Mouse (Mus musculus) liver, embryonic 13.5 days (tissue): Measurements from ENCODE around the gene Kdm1b. TPM values are rescaled to one million over a fixed set of nuclear protein-coding genes. Genes with fewer than 3 reads are reported as not detected.

Source experiments
- ATAC-seq: fragments of 200-750 bp; cut with Nextera tagmentation; 2 replicates; pipeline ENCODE4 v1.8.0; 2017; ENCODE audit warnings: low read depth, mild to moderate bottlenecking, moderate number of reproducible peaks, moderate library complexity
- DNase-seq: peaks from one replicate; pipeline ENCODE4 v3.0.0; 2022
- H3K27ac ChIP-seq: fragments of 300-500 bp; sonication (generic); 2 replicates; pipeline ENCODE4 v1.5.1; 2015; ENCODE audit warnings: moderate library complexity, mild to moderate bottlenecking, inconsistent platforms
- H3K27me3 ChIP-seq: fragments of 300-500 bp; sonication (generic); 2 replicates; pipeline ENCODE4 v1.6.1; 2015; ENCODE audit warnings: mild to moderate bottlenecking, inconsistent platforms
- H3K36me3 ChIP-seq: fragments of 300-500 bp; sonication (generic); 2 replicates; pipeline ENCODE4 v1.6.1; 2015; ENCODE audit warnings: mild to moderate bottlenecking, inconsistent platforms
- H3K4me1 ChIP-seq: fragments of 300-500 bp; sonication (generic); replicated peaks from 2 replicates; pipeline ENCODE4 v1.6.1; 2015; ENCODE audit warnings: inconsistent platforms
- H3K4me2 ChIP-seq: fragments of 300-500 bp; sonication (generic); 2 replicates; pipeline ENCODE4 v1.6.1; 2015; ENCODE audit warnings: inconsistent platforms, mild to moderate bottlenecking, moderate library complexity
- H3K4me3 ChIP-seq: fragments of 300-500 bp; sonication (generic); replicated peaks from 2 replicates; pipeline ENCODE4 v1.5.1; 2015; ENCODE audit warnings: mild to moderate bottlenecking, inconsistent platforms
- H3K9ac ChIP-seq: fragments of 300-500 bp; sonication (generic); 2 replicates; pipeline ENCODE4 v1.6.1; 2015; ENCODE audit warnings: mild to moderate bottlenecking, inconsistent platforms
- H3K9me3 ChIP-seq: fragments of 300-500 bp; sonication (generic); replicated peaks from 2 replicates; pipeline ENCODE4 v1.6.1; 2016; ENCODE audit warnings: inconsistent platforms
- WGBS: fragments of 180-500 bp; shearing (Covaris S2); methylation state at CpG from one replicate; pipeline ENCODE4 v1.1.7; 2015; ENCODE audit not compliant: insufficient replicate concordance; 5-methylcytosine and 5-hydroxymethylcytosine counted together
- polyA plus RNA-seq: library from polyadenylated mRNA; unstranded; fragments of >200 nt; fragmentation: Nextera tagmentation; extraction: Ambion mirVana; gene quantifications from 2 replicates; pipeline ENCODE4 v1.2.1, GENCODE M21; 2015

Kdm1b gene
- polyA plus RNA-seq, 1 experiment from 2014 or later, result 3.0 TPM

DNA sequence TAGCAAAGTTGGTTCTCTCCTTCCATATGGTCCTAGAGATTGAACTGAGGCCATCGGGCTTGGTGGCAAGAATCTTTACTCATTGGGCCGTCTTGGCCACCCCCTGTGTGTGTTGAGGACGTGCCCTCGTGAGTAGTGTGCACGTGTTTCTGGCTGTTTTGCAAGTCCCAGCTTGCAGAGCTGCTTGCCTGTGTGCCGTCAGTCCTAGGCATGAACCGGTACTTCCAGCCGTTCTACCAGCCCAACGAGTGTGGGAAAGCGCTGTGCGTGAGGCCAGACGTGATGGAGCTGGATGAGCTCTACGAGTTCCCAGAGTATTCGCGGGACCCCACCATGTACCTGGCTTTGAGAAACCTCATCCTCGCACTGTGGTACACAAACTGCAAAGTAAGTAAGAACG, 19.5 kb downstream of the Kdm1b start:
- Histone ChIP-seq H3K4me1 (no peaks in the 10 kb centered on the region; the same call in 1 of the 2 replicates), H3K4me2 (no peak overlapping the region), H3K4me3 (no peak overlapping the region), H3K36me3 (peaks cover 19% of the 10 kb centered on the region), H3K9me3 (no peaks in the 10 kb centered on the region), H3K9ac (no peak overlapping the region), H3K27ac (no peak overlapping the region), H3K27me3 (no peaks in the 10 kb centered on the region)
- ATAC-seq (no peak), DNase-seq (no peak)
- WGBS, result 85% methylated on average over 17 of the region's 17 CpGs

DNA sequence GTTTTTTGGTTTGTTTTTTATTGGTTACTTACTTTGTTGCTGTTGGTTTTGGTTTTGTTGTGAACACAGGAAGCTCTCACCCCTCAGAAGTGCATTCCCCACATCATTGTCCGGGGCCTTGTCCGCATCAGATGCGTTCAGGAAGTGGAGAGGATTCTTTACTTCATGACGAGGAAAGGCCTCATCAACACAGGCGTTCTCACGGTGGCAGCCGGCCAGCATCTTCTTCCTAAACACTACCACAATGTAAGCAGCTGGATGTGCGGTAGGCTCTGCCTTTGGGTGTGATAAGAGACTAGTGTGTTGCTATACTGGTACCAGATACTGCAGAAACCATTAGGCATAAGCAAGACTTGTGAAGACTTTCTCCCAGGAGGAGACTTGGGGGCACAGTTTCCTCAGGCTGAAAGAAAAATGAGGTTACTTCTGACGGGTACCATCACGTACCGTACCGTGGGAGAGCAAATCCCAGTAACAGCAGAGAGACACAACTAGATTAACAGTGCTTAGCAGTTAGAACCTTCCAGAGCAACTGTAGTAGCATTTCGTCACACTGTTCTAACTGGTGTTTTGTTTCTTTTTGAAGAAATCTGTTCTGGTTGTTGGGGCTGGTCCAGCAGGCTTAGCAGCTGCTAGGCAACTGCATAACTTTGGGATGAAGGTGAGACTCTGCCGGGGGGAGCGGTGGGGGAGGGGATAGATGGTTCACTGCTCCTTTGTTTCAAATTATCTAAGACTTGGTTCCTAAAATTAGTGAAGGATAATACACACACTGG, 20.9 kb downstream of the Kdm1b start:
- no peaks in the 10 kb centered on the region; the same call in 1 of the 2 replicates for H3K4me1 ChIP-seq
- H3K27ac ChIP-seq, result no peak overlapping the region
- H3K9ac ChIP-seq, result no peak overlapping the region
- H3K9me3 ChIP-seq, result no peaks in the 10 kb centered on the region
- no peak overlapping the region for H3K4me2 ChIP-seq
- H3K36me3 ChIP-seq, result peaks cover 21% of the 10 kb centered on the region
- H3K4me3 ChIP-seq, result no peak overlapping the region
- no peak for ATAC-seq
- DNase-seq, result no peak
- H3K27me3 ChIP-seq, result no peaks in the 10 kb centered on the region
- 75% methylated on average over 15 of the region's 15 CpGs for WGBS

DNA sequence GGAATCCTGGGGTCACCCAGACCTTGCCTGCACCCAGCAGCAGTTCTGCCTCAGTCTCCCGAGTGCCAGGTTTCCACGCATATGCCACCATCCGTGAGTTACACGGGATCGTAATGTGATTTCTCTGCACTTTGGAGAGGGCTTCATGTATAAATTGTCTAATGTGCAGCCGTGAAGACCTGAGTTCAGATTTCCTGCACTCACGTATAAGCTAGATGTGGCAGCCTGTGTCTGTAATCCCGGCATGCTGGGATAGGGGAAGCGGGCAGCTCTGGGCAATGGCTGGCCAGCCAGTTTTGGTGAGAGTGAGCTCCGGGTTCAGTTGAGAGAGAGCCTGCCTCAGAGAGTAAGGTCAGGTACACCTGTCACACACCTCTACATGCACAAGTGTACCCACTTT, 23.2 kb downstream of the Kdm1b start:
- Histone ChIP-seq H3K36me3 (peaks cover 20% of the 10 kb centered on the region), H3K9me3 (no peaks in the 10 kb centered on the region), H3K9ac (no peak overlapping the region), H3K27ac (no peak overlapping the region), H3K4me1 (no peaks in the 10 kb centered on the region; the same call in 1 of the 2 replicates), H3K27me3 (no peaks in the 10 kb centered on the region), H3K4me3 (no peak overlapping the region), H3K4me2 (no peak overlapping the region)
- no peak for DNase-seq
- no peak for ATAC-seq
- WGBS, result 87% methylated on average over 10 of the region's 10 CpGs

DNA sequence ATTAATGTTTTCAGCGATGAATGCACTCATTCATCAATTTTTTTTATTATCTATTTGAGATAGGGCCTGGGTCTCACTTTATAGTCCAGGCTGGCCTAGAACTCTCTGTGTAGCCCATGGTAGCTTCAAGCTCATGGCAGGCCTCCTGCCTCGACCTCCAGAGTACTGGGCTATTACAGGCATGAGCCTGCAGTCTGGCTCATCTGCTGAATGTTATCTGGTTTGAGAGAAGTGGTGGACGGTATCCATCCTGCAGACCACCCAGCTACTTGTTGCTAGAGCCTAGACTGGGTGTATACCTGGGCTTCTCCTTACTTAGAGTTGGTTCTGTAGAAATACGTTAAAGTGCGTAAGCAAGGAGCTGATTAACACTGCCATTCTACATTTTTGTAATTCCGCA, 23.7 kb downstream of the Kdm1b start:
- Histone ChIP-seq H3K27ac (no peak overlapping the region), H3K9ac (no peak overlapping the region), H3K9me3 (no peaks in the 10 kb centered on the region), H3K4me3 (no peak overlapping the region), H3K4me2 (no peak overlapping the region), H3K4me1 (no peaks in the 10 kb centered on the region; the same call in 1 of the 2 replicates), H3K36me3 (peaks cover 24% of the 10 kb centered on the region), H3K27me3 (no peaks in the 10 kb centered on the region)
- ATAC-seq (no peak), DNase-seq (no peak)
- WGBS, result 76% methylated on average over 6 of the region's 6 CpGs

GRCm38 (mm10) chr13:47070329-47071080, 27.2 kb downstream of the Kdm1b start:
- no peaks in the 10 kb centered on the region for H3K9me3 ChIP-seq
- 77% methylated on average over 15 of the region's 15 CpGs for whole genome bisulfite sequencing
- no peak for DNase-seq

GRCm38 (mm10) chr13:47071871-47072270, 28.6 kb downstream of the Kdm1b start:
- no peak for DNase-seq
- Histone ChIP-seq H3K4me3 (no peak overlapping the region), H3K9me3 (no peaks in the 10 kb centered on the region), H3K36me3 (peaks cover 16% of the 10 kb centered on the region), H3K4me2 (no peak overlapping the region), H3K9ac (no peak overlapping the region), H3K27me3 (no peaks in the 10 kb centered on the region), H3K27ac (no peak overlapping the region), H3K4me1 (peaks cover 1% of the 10 kb centered on the region; the same call in 1 of the 2 replicates)
- no peak for ATAC-seq
- 83% methylated on average over 13 of the region's 13 CpGs for WGBS

More at GRCm38 (mm10) chr13:47070329-47071080, 27.2 kb downstream of the Kdm1b start:
- H3K36me3 ChIP-seq, result peaks cover 16% of the 10 kb centered on the region
- H3K4me2 ChIP-seq, result no peak overlapping the region
- H3K27ac ChIP-seq, result no peak overlapping the region
- H3K9ac ChIP-seq, result no peak overlapping the region
- no peak for ATAC-seq
- H3K4me1 ChIP-seq, result no peaks in the 10 kb centered on the region
- H3K4me3 ChIP-seq, result no peak overlapping the region
- H3K27me3 ChIP-seq, result no peaks in the 10 kb centered on the region

GRCm38 (mm10) chr13:47072484-47072883, 29.2 kb downstream of the Kdm1b start:
- no peaks in the 10 kb centered on the region for H3K9me3 ChIP-seq
- no peak for DNase-seq
- H3K4me3 ChIP-seq, result no peak overlapping the region
- 83% methylated on average over 5 of the region's 5 CpGs for WGBS
- no peak overlapping the region for H3K9ac ChIP-seq
- H3K4me1 ChIP-seq, result peaks cover 5% of the 10 kb centered on the region; the same call in 1 of the 2 replicates
- H3K4me2 ChIP-seq, result no peak overlapping the region
- no peaks in the 10 kb centered on the region for H3K27me3 ChIP-seq
- no peak for ATAC-seq
- H3K36me3 ChIP-seq, result peaks cover 16% of the 10 kb centered on the region
- H3K27ac ChIP-seq, result no peak overlapping the region

DNA sequence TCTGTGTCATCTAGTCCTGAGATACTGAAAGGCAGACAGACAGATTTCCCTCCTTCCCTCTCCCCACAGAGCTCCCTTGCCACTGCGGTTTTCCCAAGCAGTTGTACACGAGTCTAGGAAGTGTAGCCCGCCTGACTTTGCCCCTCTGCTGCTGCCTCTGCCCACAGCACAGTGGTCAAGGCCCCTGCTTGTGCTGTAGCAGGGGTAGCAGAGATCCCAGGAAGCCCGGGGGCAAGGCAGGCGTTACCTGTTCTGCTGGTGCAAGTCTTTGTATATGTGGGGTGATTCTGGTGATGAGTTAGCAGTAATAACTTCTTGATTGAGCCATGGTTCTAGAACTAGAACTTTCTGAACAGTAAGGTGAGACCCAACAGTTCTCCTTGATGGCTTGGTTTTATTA, 32.9 kb downstream of the Kdm1b start:
- Histone ChIP-seq H3K27ac (no peak overlapping the region), H3K9ac (no peak overlapping the region), H3K36me3 (peaks cover 11% of the 10 kb centered on the region), H3K4me2 (no peak overlapping the region), H3K4me1 (peaks cover 13% of the 10 kb centered on the region; the same call in 1 of the 2 replicates), H3K27me3 (no peaks in the 10 kb centered on the region), H3K4me3 (no peak overlapping the region), H3K9me3 (no peaks in the 10 kb centered on the region)
- DNase-seq (no peak), ATAC-seq (no peak)
- 61% methylated on average over 5 of the region's 5 CpGs for WGBS

DNA sequence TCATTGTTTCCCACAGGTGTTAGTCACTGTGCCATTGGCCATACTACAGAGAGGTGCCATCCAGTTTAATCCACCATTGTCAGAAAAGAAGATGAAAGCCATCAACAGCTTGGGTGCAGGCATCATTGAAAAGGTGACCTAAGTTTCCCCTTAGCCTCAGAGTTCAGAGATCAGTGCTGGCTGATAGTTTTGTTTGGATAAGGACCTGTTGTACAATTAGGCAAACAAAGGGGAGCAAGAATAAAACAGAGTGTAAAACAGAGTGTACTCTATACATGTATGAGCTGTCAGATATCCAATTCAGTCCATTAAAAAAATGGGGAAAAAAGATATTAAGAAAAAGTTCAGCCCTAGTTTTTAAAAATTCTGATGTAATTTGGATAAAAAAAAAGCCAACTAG, 34.1 kb downstream of the Kdm1b start:
- Histone ChIP-seq H3K36me3 (peaks cover 16% of the 10 kb centered on the region), H3K4me1 (peaks cover 13% of the 10 kb centered on the region; the same call in 1 of the 2 replicates), H3K27ac (no peak overlapping the region), H3K4me2 (no peak overlapping the region), H3K9me3 (no peaks in the 10 kb centered on the region), H3K9ac (no peak overlapping the region), H3K4me3 (no peak overlapping the region), H3K27me3 (no peaks in the 10 kb centered on the region)
- ATAC-seq (peak; percentile 60; the same call in 1 of the 2 replicates), DNase-seq (no peak)

DNA sequence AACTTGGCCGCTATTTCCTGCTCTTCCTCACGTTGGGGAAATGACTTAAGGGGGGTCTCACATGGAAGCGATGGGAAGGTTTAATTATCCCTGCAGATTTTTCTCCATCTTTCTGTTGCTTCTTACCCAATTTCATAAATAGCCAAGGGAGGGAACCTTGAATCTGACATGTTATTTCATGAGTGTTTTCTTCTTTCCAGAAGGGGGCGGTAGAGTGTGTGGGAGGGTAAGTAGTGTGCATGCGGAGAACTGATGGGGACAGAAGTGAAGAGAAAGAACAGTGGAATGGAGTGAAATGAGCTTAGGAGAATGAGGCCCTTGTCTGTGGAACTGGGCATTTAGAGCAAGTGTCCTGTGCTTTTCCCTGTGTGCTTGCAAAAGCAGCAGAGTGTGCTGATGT, 35.5 kb downstream of the Kdm1b start:
- no peak for DNase-seq
- H3K9me3 ChIP-seq, result no peaks in the 10 kb centered on the region
- H3K9ac ChIP-seq, result no peak overlapping the region
- no peak overlapping the region for H3K4me2 ChIP-seq
- peaks cover 13% of the 10 kb centered on the region; the same call in 1 of the 2 replicates for H3K4me1 ChIP-seq
- no peak overlapping the region for H3K4me3 ChIP-seq
- ATAC-seq, result no peak
- 63% methylated on average over 5 of the region's 5 CpGs for WGBS
- H3K27ac ChIP-seq, result no peak overlapping the region
- no peaks in the 10 kb centered on the region for H3K27me3 ChIP-seq
- H3K36me3 ChIP-seq, result peaks cover 27% of the 10 kb centered on the region

DNA sequence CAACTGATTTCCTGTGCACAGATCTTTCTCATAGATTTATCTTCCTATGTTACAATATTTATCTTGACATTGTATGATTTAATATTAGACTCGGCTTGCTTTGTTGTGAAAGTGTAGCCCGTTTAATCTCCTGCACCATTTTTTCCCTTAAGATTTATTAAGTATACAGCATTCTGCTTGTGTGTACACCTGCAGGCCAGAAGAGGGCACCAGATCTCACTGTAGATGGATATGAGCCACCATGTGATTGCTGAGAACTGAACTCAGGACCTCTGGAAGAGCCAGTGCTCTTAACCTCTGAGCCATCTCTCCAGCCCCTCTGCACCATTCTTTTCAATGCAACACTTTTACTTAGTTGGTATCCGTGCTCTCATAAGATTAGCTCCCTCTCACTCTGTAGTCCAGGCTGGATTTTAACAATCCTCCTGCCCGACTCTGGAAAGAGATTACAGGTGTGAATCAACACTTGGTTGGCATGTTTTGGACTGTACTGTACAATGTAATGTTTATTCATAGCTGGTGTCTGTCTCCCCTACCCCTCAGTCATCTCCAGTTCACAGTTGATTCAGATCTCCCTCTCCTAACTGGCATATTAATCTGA, 37.7 kb downstream of the Kdm1b start:
- no peaks in the 10 kb centered on the region for H3K27me3 ChIP-seq
- 80% methylated on average over 4 of the region's 4 CpGs for WGBS
- DNase-seq (peak; percentile 18), ATAC-seq (no peak)
- H3K4me2 ChIP-seq, result no peak overlapping the region
- no peak overlapping the region for H3K27ac ChIP-seq
- H3K36me3 ChIP-seq, result peaks cover 39% of the 10 kb centered on the region
- no peak overlapping the region for H3K9ac ChIP-seq
- peaks cover 13% of the 10 kb centered on the region; the same call in 1 of the 2 replicates for H3K4me1 ChIP-seq
- no peak overlapping the region for H3K4me3 ChIP-seq
- H3K9me3 ChIP-seq, result no peaks in the 10 kb centered on the region
